Mouse (Mus musculus): ENCODE data around the gene Egfr. TPM values are rescaled to one million over a fixed set of nuclear protein-coding genes. Genes with fewer than 3 reads are reported as not detected.

Gene Egfr
- polyA plus RNA-seq, 1 experiment from 2014 or later, result 9.2 TPM

- ATAC-seq (ENCODE audit: insufficient read depth), result no peak
Measured at GRCm38 (mm10) chr11:16813298-16813697, 61.3 kb downstream of the Egfr start.

GRCm38 (mm10) chr11:16816414-16816813, 64.4 kb downstream of the Egfr start:
- Histone ChIP-seq H3K4me3 (ENCODE audit: low read depth, low read length) (no peak overlapping the region), H3K9ac (no peak overlapping the region), H3K4me1 (ENCODE audit: insufficient read depth) (no peaks in the 10 kb centered on the region), H3K9me3 (ENCODE audit: low read depth, low read length) (no peaks in the 10 kb centered on the region), H3K4me2 (no peak overlapping the region), H3K36me3 (ENCODE audit: insufficient read depth) (no peaks in the 10 kb centered on the region), H3K27me3 (ENCODE audit: insufficient read depth, low read length) (no peaks in the 10 kb centered on the region), H3K27ac (ENCODE audit: low read depth) (no peak overlapping the region)
- 63% methylated on average over 9 of the region's 9 CpGs for WGBS
- ATAC-seq (ENCODE audit: insufficient read depth) (no peak), DNase-seq (no peak)
- TF ChIP-seq CTCF (IDR thresholded peaks at IDR 0.05; ENCODE audit: low read depth), result no peak

More at GRCm38 (mm10) chr11:16813298-16813697, 61.3 kb downstream of the Egfr start:
- H3K4me1 ChIP-seq (ENCODE audit: insufficient read depth), result peaks cover 4% of the 10 kb centered on the region; the same call in 1 of the 2 replicates
- H3K9ac ChIP-seq, result no peak overlapping the region
- no peak overlapping the region for H3K27ac ChIP-seq (ENCODE audit: low read depth)
- H3K4me2 ChIP-seq, result no peak overlapping the region
- H3K9me3 ChIP-seq (ENCODE audit: low read depth, low read length), result no peaks in the 10 kb centered on the region
- no peak overlapping the region for H3K4me3 ChIP-seq (ENCODE audit: low read depth, low read length)
- H3K27me3 ChIP-seq (ENCODE audit: insufficient read depth, low read length), result no peaks in the 10 kb centered on the region
- DNase-seq, result no peak
- H3K36me3 ChIP-seq (ENCODE audit: insufficient read depth), result no peaks in the 10 kb centered on the region
- TF ChIP-seq CTCF (IDR thresholded peaks at IDR 0.05; ENCODE audit: low read depth), result no peak

GRCm38 (mm10) chr11:16817336-16818034, 65.5 kb downstream of the Egfr start:
- 52% methylated on average over 6 of the region's 6 CpGs for WGBS
- H3K4me2 ChIP-seq, result no peak overlapping the region
- DNase-seq (no peak), ATAC-seq (ENCODE audit: insufficient read depth) (no peak)
- no peak for TF ChIP-seq CTCF (IDR thresholded peaks at IDR 0.05; ENCODE audit: low read depth)
- H3K27me3 ChIP-seq (ENCODE audit: insufficient read depth, low read length), result no peaks in the 10 kb centered on the region
- H3K4me1 ChIP-seq (ENCODE audit: insufficient read depth), result no peaks in the 10 kb centered on the region
- no peaks in the 10 kb centered on the region for H3K9me3 ChIP-seq (ENCODE audit: low read depth, low read length)
- no peaks in the 10 kb centered on the region for H3K36me3 ChIP-seq (ENCODE audit: insufficient read depth)
- no peak overlapping the region for H3K4me3 ChIP-seq (ENCODE audit: low read depth, low read length)
- no peak overlapping the region for H3K27ac ChIP-seq (ENCODE audit: low read depth)
- no peak overlapping the region for H3K9ac ChIP-seq

GRCm38 (mm10) chr11:16819424-16819823, 67.4 kb downstream of the Egfr start:
- H3K4me3 ChIP-seq (ENCODE audit: low read depth, low read length), result no peak overlapping the region
- no peaks in the 10 kb centered on the region for H3K9me3 ChIP-seq (ENCODE audit: low read depth, low read length)
- H3K4me2 ChIP-seq, result no peak overlapping the region
- 0 out of 2 replicates have a peak, but pooled peaks cover 4% of the 10 kb centered on the region for H3K4me1 ChIP-seq (ENCODE audit: insufficient read depth)
- H3K9ac ChIP-seq, result no peak overlapping the region
- no peaks in the 10 kb centered on the region for H3K36me3 ChIP-seq (ENCODE audit: insufficient read depth)
- TF ChIP-seq CTCF (IDR thresholded peaks at IDR 0.05; ENCODE audit: low read depth), result no peak
- H3K27ac ChIP-seq (ENCODE audit: low read depth), result no peak overlapping the region
- ATAC-seq (ENCODE audit: insufficient read depth), result no peak
- H3K27me3 ChIP-seq (ENCODE audit: insufficient read depth, low read length), result no peaks in the 10 kb centered on the region
- WGBS, result 80% methylated on average over 1 of the region's 1 CpGs
- DNase-seq, result no peak

GRCm38 (mm10) chr11:16820138-16820537, 68.1 kb downstream of the Egfr start:
- DNase-seq (no peak), ATAC-seq (ENCODE audit: insufficient read depth) (no peak)
- Histone ChIP-seq H3K27me3 (ENCODE audit: insufficient read depth, low read length) (no peaks in the 10 kb centered on the region), H3K4me3 (ENCODE audit: low read depth, low read length) (no peak overlapping the region), H3K4me1 (ENCODE audit: insufficient read depth) (0 out of 2 replicates have a peak, but pooled peaks cover 4% of the 10 kb centered on the region), H3K27ac (ENCODE audit: low read depth) (no peak overlapping the region), H3K36me3 (ENCODE audit: insufficient read depth) (no peaks in the 10 kb centered on the region), H3K4me2 (no peak overlapping the region), H3K9ac (no peak overlapping the region), H3K9me3 (ENCODE audit: low read depth, low read length) (no peaks in the 10 kb centered on the region)
- 79% methylated on average over 6 of the region's 6 CpGs for WGBS
- TF ChIP-seq CTCF (IDR thresholded peaks at IDR 0.05; ENCODE audit: low read depth), result no peak

GRCm38 (mm10) chr11:16821668-16822254, 69.8 kb downstream of the Egfr start:
- H3K4me3 ChIP-seq (ENCODE audit: low read depth, low read length), result no peak overlapping the region
- no peak overlapping the region for H3K27ac ChIP-seq (ENCODE audit: low read depth)
- DNase-seq (no peak), ATAC-seq (ENCODE audit: insufficient read depth) (no peak)
- TF ChIP-seq CTCF (IDR thresholded peaks at IDR 0.05; ENCODE audit: low read depth), result no peak
- no peaks in the 10 kb centered on the region for H3K27me3 ChIP-seq (ENCODE audit: insufficient read depth, low read length)
- 0 out of 2 replicates have a peak, but pooled peaks cover 4% of the 10 kb centered on the region for H3K4me1 ChIP-seq (ENCODE audit: insufficient read depth)
- 74% methylated on average over 6 of the region's 6 CpGs for WGBS
- H3K9ac ChIP-seq, result no peak overlapping the region
- H3K36me3 ChIP-seq (ENCODE audit: insufficient read depth), result no peaks in the 10 kb centered on the region
- no peaks in the 10 kb centered on the region for H3K9me3 ChIP-seq (ENCODE audit: low read depth, low read length)
- H3K4me2 ChIP-seq, result no peak overlapping the region

- DNase-seq (peak; percentile 46), ATAC-seq (ENCODE audit: insufficient read depth) (no peak)
- no peak overlapping the region for H3K9ac ChIP-seq
- H3K4me3 ChIP-seq (ENCODE audit: low read depth, low read length), result no peak overlapping the region
- no peaks in the 10 kb centered on the region for H3K27me3 ChIP-seq (ENCODE audit: insufficient read depth, low read length)
- no peak for TF ChIP-seq CTCF (IDR thresholded peaks at IDR 0.05; ENCODE audit: low read depth)
- 79% methylated on average over 4 of the region's 4 CpGs for WGBS
- H3K4me1 ChIP-seq (ENCODE audit: insufficient read depth), result 0 out of 2 replicates have a peak, but pooled peaks cover 4% of the 10 kb centered on the region
- no peak overlapping the region for H3K27ac ChIP-seq (ENCODE audit: low read depth)
- H3K36me3 ChIP-seq (ENCODE audit: insufficient read depth), result no peaks in the 10 kb centered on the region
- no peak overlapping the region for H3K4me2 ChIP-seq
- H3K9me3 ChIP-seq (ENCODE audit: low read depth, low read length), result no peaks in the 10 kb centered on the region
Measured at GRCm38 (mm10) chr11:16823830-16824545, 72.0 kb downstream of the Egfr start.
